Mouse (Mus musculus) heart, embryonic 14.5 days (tissue): ENCODE measurements around the gene Olfr458. TPM values are rescaled to one million over a fixed set of nuclear protein-coding genes. Genes with fewer than 3 reads are reported as not detected.
"Not testable (repeated sequence)": the region's sequence is repeated elsewhere in the genome, so short reads cannot be mapped to it uniquely, and the experiment has no call there.

ENCODE experiments used
- ATAC-seq: fragments of 200-750 bp; cut with Nextera tagmentation; 2 replicates; pipeline ENCODE4 v1.8.0; 2017; ENCODE audit warnings: low read depth, moderate TSS enrichment; ENCODE audit not compliant: insufficient number of reproducible peaks, insufficient read depth, low FRiP score
- H3K27ac ChIP-seq, 2 experiments: fragments of 200-500 bp in 1 of 2; fragments of 300-500 bp in 1 of 2; sonication (generic) in 1 of 2; replicated peaks in 1 of 2; 2 replicates each; pipeline ENCODE4 v1.5.1; 2012 to 2014; ENCODE audit warnings: low read depth in 2 of 2, low read length in 2 of 2, control low read depth in 1 of 2, mild to moderate bottlenecking in 1 of 2, mixed read lengths in 1 of 2; ENCODE audit not compliant: control insufficient read depth in 1 of 2, insufficient read depth in 1 of 2
- H3K27me3 ChIP-seq: fragments of 300-500 bp; sonication (generic); 2 replicates; pipeline ENCODE4 v1.6.1; 2014; ENCODE audit warnings: mild to moderate bottlenecking, low read length, control low read depth; ENCODE audit not compliant: control insufficient read depth, insufficient read depth
- H3K36me3 ChIP-seq: fragments of 300-500 bp; sonication (generic); 2 replicates; pipeline ENCODE4 v1.6.1; 2014; ENCODE audit warnings: mild to moderate bottlenecking, control low read depth, low read length, mixed read lengths; ENCODE audit not compliant: control insufficient read depth, insufficient read depth
- H3K4me1 ChIP-seq, 2 experiments: fragments of 200-500 bp in 1 of 2; fragments of 300-500 bp in 1 of 2; sonication (generic) in 1 of 2; 2 replicates each; pipeline ENCODE4 v1.6.1; 2012 to 2014; ENCODE audit warnings: low read length in 2 of 2, control low read depth in 1 of 2, mixed read lengths in 1 of 2; ENCODE audit not compliant: control insufficient read depth in 2 of 2, insufficient read depth in 2 of 2
- H3K4me2 ChIP-seq: fragments of 300-500 bp; sonication (generic); 2 replicates; pipeline ENCODE4 v1.6.1; 2014; ENCODE audit warnings: mild to moderate bottlenecking, low read length
- H3K4me3 ChIP-seq, 2 experiments: fragments of 200-500 bp in 1 of 2; fragments of 300-500 bp in 1 of 2; sonication (generic) in 1 of 2; 2 replicates each; pipeline ENCODE4 v1.5.1; 2012 to 2014; ENCODE audit warnings: low read length in 2 of 2, mild to moderate bottlenecking in 2 of 2, control low read depth in 1 of 2, low read depth in 1 of 2, moderate library complexity in 1 of 2; ENCODE audit not compliant: control insufficient read depth in 1 of 2, insufficient read depth in 1 of 2
- H3K9ac ChIP-seq: fragments of 300-500 bp; sonication (generic); 2 replicates; pipeline ENCODE4 v1.6.1; 2014; ENCODE audit warnings: mild to moderate bottlenecking, low read length
- H3K9me3 ChIP-seq: fragments of 300-500 bp; sonication (generic); 2 replicates; pipeline ENCODE4 v1.6.1; 2016; ENCODE audit warnings: low read length, control low read depth; ENCODE audit not compliant: control insufficient read depth
- whole genome bisulfite sequencing: fragments of 180-500 bp; shearing (Covaris S2); extraction: QIAGEN DNeasy Blood & Tissue Kit; methylation state at CpG from one replicate; pipeline ENCODE4 v1.1.7; 2014; 5-methylcytosine and 5-hydroxymethylcytosine counted together
- polyA plus RNA-seq: library from polyadenylated mRNA; unstranded; fragments of >200 nt; fragmentation: Nextera tagmentation; extraction: Ambion mirVana; gene quantifications from 2 replicates; pipeline ENCODE4 v1.2.1, GENCODE M21; 2014

The Olfr458 gene
- polyA plus RNA-seq, 1 experiment from 2014 or later: not detected

- not testable (repeated sequence) for H3K4me2 ChIP-seq, H3K27me3 ChIP-seq, H3K9ac ChIP-seq, H3K27ac ChIP-seq, H3K9me3 ChIP-seq, ATAC-seq, H3K36me3 ChIP-seq, H3K4me1 ChIP-seq, H3K4me3 ChIP-seq
- 95% methylated on average over 4 of the region's 4 CpGs for WGBS
Measured at GRCm38 (mm10) chr6:42471298-42471697, 6.3 kb upstream of the Olfr458 start.

GRCm38 (mm10) chr6:42470542-42470941 is 5.5 kb upstream of the Olfr458 start:
- ATAC-seq: no peak
- H3K4me3 ChIP-seq: no peak overlapping the region
- WGBS: 83% methylated on average over 4 of the region's 4 CpGs
- H3K9me3 ChIP-seq: no peaks in the 10 kb centered on the region
- no peak overlapping the region for H3K4me2 ChIP-seq
- H3K27me3 ChIP-seq: no peaks in the 10 kb centered on the region
- H3K4me1 ChIP-seq: no peaks in the 10 kb centered on the region
- no peak overlapping the region for H3K27ac ChIP-seq
- H3K36me3 ChIP-seq: no peaks in the 10 kb centered on the region
- H3K9ac ChIP-seq: no peak overlapping the region

GRCm38 (mm10) chr6:42447381-42447780 is 17.6 kb downstream of the Olfr458 start:
- Histone ChIP-seq H3K9ac (no peak overlapping the region), H3K4me2 (no peak overlapping the region), H3K4me3 (no peak overlapping the region), H3K27me3 (no peaks in the 10 kb centered on the region), H3K36me3 (no peaks in the 10 kb centered on the region), H3K9me3 (no peaks in the 10 kb centered on the region), H3K27ac (no peak overlapping the region), H3K4me1 (no peaks in the 10 kb centered on the region)
- ATAC-seq: no peak
- 73% methylated on average over 2 of the region's 2 CpGs for WGBS

- WGBS: 67% methylated on average over 2 of the region's 2 CpGs
- Histone ChIP-seq H3K4me1 (0 out of 4 replicates have a peak, but pooled peaks cover 0 to 2% of the 10 kb centered on the region in 2 experiments), H3K9ac (no peak overlapping the region), H3K9me3 (no peaks in the 10 kb centered on the region), H3K27me3 (no peaks in the 10 kb centered on the region), H3K36me3 (no peaks in the 10 kb centered on the region), H3K4me2 (no peak overlapping the region), H3K27ac (no peak overlapping the region), H3K4me3 (no peak overlapping the region)
- no peak for ATAC-seq
Measured at GRCm38 (mm10) chr6:42444491-42444890, 20.5 kb downstream of the Olfr458 start.

- H3K4me1 ChIP-seq: 0 out of 4 replicates have a peak, but pooled peaks cover 0 to 2% of the 10 kb centered on the region in 2 experiments
- no peak for ATAC-seq
- H3K27me3 ChIP-seq: no peaks in the 10 kb centered on the region
- H3K27ac ChIP-seq: no peak overlapping the region
- no peak overlapping the region for H3K9ac ChIP-seq
- WGBS: 48% methylated on average over 2 of the region's 2 CpGs
- no peaks in the 10 kb centered on the region for H3K36me3 ChIP-seq
- H3K4me3 ChIP-seq: no peak overlapping the region
- no peaks in the 10 kb centered on the region for H3K9me3 ChIP-seq
- H3K4me2 ChIP-seq: no peak overlapping the region
Measured at GRCm38 (mm10) chr6:42441395-42441794, 23.6 kb downstream of the Olfr458 start.

GRCm38 (mm10) chr6:42435490-42435889 is 29.5 kb downstream of the Olfr458 start:
- ATAC-seq: no peak
- H3K4me1 ChIP-seq: no peaks in the 10 kb centered on the region; a peak in 1 of 4 replicates
- H3K4me3 ChIP-seq: no peak overlapping the region
- H3K9ac ChIP-seq: no peak overlapping the region
- H3K36me3 ChIP-seq: no peaks in the 10 kb centered on the region
- 74% methylated on average over 2 of the region's 2 CpGs for WGBS
- no peaks in the 10 kb centered on the region for H3K27me3 ChIP-seq
- no peaks in the 10 kb centered on the region for H3K9me3 ChIP-seq
- H3K4me2 ChIP-seq: no peak overlapping the region
- H3K27ac ChIP-seq: no peak overlapping the region

- 47% methylated on average over 6 of the region's 6 CpGs for WGBS
- H3K27me3 ChIP-seq: no peaks in the 10 kb centered on the region
- H3K9ac ChIP-seq: no peak within 1 kb of the TSS
- no peak for ATAC-seq
- no peak within 1 kb of the TSS for H3K4me2 ChIP-seq
- H3K9me3 ChIP-seq: no peaks in the 10 kb centered on the region
- no peak within 1 kb of the TSS for H3K27ac ChIP-seq
- H3K36me3 ChIP-seq: no peaks in the 10 kb centered on the region
- no peak within 1 kb of the TSS for H3K4me3 ChIP-seq
- H3K4me1 ChIP-seq: no peaks in the 10 kb centered on the region; a peak in 1 of 4 replicates
Measured at GRCm38 (mm10) chr6:42434446-42434845, 30.6 kb downstream of the Olfr458 start, which contains the start of gene Tas2r126. Gene Tas2r126 (plus strand): TSS chr6:42434535.

GRCm38 (mm10) chr6:42433554-42433953 is 31.4 kb downstream of the Olfr458 start:
- no peaks in the 10 kb centered on the region; a peak in 1 of 4 replicates for H3K4me1 ChIP-seq
- H3K27ac ChIP-seq: no peak overlapping the region
- WGBS: 37% methylated on average over 2 of the region's 2 CpGs
- no peak for ATAC-seq
- no peaks in the 10 kb centered on the region for H3K36me3 ChIP-seq
- H3K27me3 ChIP-seq: no peaks in the 10 kb centered on the region
- H3K4me3 ChIP-seq: no peak overlapping the region
- H3K4me2 ChIP-seq: no peak overlapping the region
- H3K9me3 ChIP-seq: no peaks in the 10 kb centered on the region
- no peak overlapping the region for H3K9ac ChIP-seq
